Mouse (Mus musculus) bone marrow, adult 2 months (tissue): Measurements from ENCODE around the gene Stum.
A peak's percentile ranks its signal among the peaks of the same experiment; 100 is the strongest.

Source experiments
- CTCF ChIP-seq: fragments of 200-500 bp; IDR thresholded peaks from 2 replicates; pipeline ENCODE4 v1.5.1; 2011; ENCODE audit warnings: low read length, control low read depth; ENCODE audit not compliant: control insufficient read depth, insufficient read depth
- POLR2A ChIP-seq: fragments of 200-500 bp; IDR thresholded peaks from 2 replicates; pipeline ENCODE4 v1.6.1; 2011; ENCODE audit warnings: low read depth, mild to moderate bottlenecking, control low read depth, low read length, borderline replicate concordance; ENCODE audit not compliant: control insufficient read depth

- TF ChIP-seq CTCF = peak; percentile 83
- no peak for TF ChIP-seq POLR2A
These were observed 49.3 kb downstream of the Stum start for GRCm38 (mm10) chr1:180433796-180434566.
